Mouse (Mus musculus) MEL (cell line): Measurements from ENCODE around the gene Mad2l1bp.

Source experiments
- BHLHE40 ChIP-seq: IDR thresholded peaks from 2 replicates; pipeline ENCODE4 v1.6.1; 2012; ENCODE audit warnings: low read depth, mild to moderate bottlenecking, inconsistent platforms, low read length, improper control_type of control experiment, borderline replicate concordance
- CTCF ChIP-seq, 3 experiments: IDR thresholded peaks in 2 of 3; conservative IDR thresholded peaks in 1 of 3; 2 replicates each; pipeline ENCODE4 v1.5.1; 2011 to 2012; ENCODE audit warnings: low read length in 3 of 3, low read depth in 2 of 3, mild to moderate bottlenecking in 2 of 3, improper control_type of control experiment in 1 of 3, inconsistent platforms in 1 of 3, mixed read lengths in 1 of 3, moderate library complexity in 1 of 3; ENCODE audit not compliant: control insufficient read depth in 1 of 3, insufficient read depth in 1 of 3, poor library complexity in 1 of 3, severe bottlenecking in 1 of 3
- EP300 ChIP-seq, 2 experiments: IDR thresholded peaks; 2 replicates each; pipeline ENCODE4 v1.6.1; 2011; ENCODE audit warnings: improper control_type of control experiment in 2 of 2, low read length in 2 of 2, low read depth in 1 of 2, mild to moderate bottlenecking in 1 of 2
- USF1 ChIP-seq: IDR thresholded peaks from 2 replicates; pipeline ENCODE4 v1.6.1; 2014; ENCODE audit warnings: low read depth, mild to moderate bottlenecking, inconsistent platforms, low read length, improper control_type of control experiment, moderate library complexity

DNA sequence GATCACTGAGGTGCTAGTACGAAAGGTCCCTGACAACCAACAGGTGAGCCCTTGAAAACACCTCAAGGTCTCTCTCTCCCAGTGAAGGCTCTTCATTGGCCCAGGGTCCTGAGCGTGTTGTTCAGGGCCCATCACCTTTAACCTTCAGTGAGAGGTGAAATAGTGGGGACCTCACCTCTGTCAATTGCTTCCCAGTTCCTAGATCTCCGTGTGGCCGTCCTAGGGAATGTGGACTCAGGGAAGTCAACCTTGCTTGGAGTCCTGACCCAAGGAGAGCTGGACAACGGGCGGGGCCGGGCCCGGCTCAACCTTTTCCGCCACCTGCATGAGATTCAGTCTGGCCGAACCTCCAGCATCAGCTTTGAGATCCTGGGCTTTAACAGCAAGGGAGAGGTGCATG is 11.4 kb upstream of the Mad2l1bp start:
- no peak for TF ChIP-seq USF1
- no peak for TF ChIP-seq EP300 (IDR thresholded peaks at IDR 0.05; ENCODE audit: low read depth in 1 of 2, low read length in 2 of 2)
- TF ChIP-seq CTCF (IDR thresholded peaks at IDR 0.05 in 2 of 3, conservative IDR thresholded peaks at IDR 0.05 in 1 of 3; ENCODE audit: control insufficient read depth in 1 of 3, insufficient read depth in 1 of 3, low read depth in 2 of 3, low read length in 3 of 3, poor library complexity in 1 of 3, severe bottlenecking in 1 of 3): no peak
- TF ChIP-seq BHLHE40: no peak
